Mouse (Mus musculus) intestine, embryonic 16.5 days (tissue): ENCODE results near the gene Itgb7. TPM values are rescaled to one million over a fixed set of nuclear protein-coding genes. Genes with fewer than 3 reads are reported as not detected.
A peak's percentile ranks its signal among the peaks of the same experiment; 100 is the strongest.

Source experiments
- ATAC-seq: fragments of 200-750 bp; cut with Nextera tagmentation; 2 replicates; pipeline ENCODE4 v1.8.0; 2017; ENCODE audit warnings: moderate TSS enrichment, moderate library complexity
- H3K27ac ChIP-seq: fragments of 300-500 bp; sonication (generic); 2 replicates; pipeline ENCODE4 v1.5.1; 2014; ENCODE audit warnings: mild to moderate bottlenecking, low read length
- H3K27me3 ChIP-seq: fragments of 300-500 bp; sonication (generic); replicated peaks from 2 replicates; pipeline ENCODE4 v1.6.1; 2014; ENCODE audit warnings: low read length, control low read depth, mixed read lengths; ENCODE audit not compliant: control insufficient read depth, insufficient read depth
- H3K36me3 ChIP-seq: fragments of 300-500 bp; sonication (generic); 2 replicates; pipeline ENCODE4 v1.6.1; 2014; ENCODE audit warnings: low read length, control low read depth; ENCODE audit not compliant: control insufficient read depth, insufficient read depth
- H3K4me1 ChIP-seq: fragments of 300-500 bp; sonication (generic); 2 replicates; pipeline ENCODE4 v1.6.1; 2014; ENCODE audit warnings: low read length, control low read depth, mixed read lengths; ENCODE audit not compliant: control insufficient read depth, insufficient read depth
- H3K4me2 ChIP-seq: fragments of 300-500 bp; sonication (generic); 2 replicates; pipeline ENCODE4 v1.6.1; 2014; ENCODE audit warnings: low read depth, low read length, control low read depth
- H3K4me3 ChIP-seq: fragments of 300-500 bp; sonication (generic); 2 replicates; pipeline ENCODE4 v1.5.1; 2014; ENCODE audit warnings: mild to moderate bottlenecking, low read length
- H3K9ac ChIP-seq: fragments of 300-500 bp; sonication (generic); 2 replicates; pipeline ENCODE4 v1.6.1; 2014; ENCODE audit warnings: low read depth, low read length
- H3K9me3 ChIP-seq: fragments of 300-500 bp; sonication (generic); 2 replicates; pipeline ENCODE4 v1.6.1; 2016; ENCODE audit warnings: low read length, control low read depth; ENCODE audit not compliant: control insufficient read depth
- WGBS: fragments of 180-500 bp; shearing (Covaris S2); extraction: QIAGEN DNeasy Blood & Tissue Kit; methylation state at CpG from one replicate; pipeline ENCODE4 v1.1.7; 2014; 5-methylcytosine and 5-hydroxymethylcytosine counted together
- polyA plus RNA-seq: library from polyadenylated mRNA; unstranded; fragments of >200 nt; fragmentation: Nextera tagmentation; extraction: Ambion mirVana; gene quantifications from 2 replicates; pipeline ENCODE4 v1.2.1, GENCODE M21; 2015

The Itgb7 gene
- polyA plus RNA-seq, 1 experiment from 2014 or later, result 10.3 TPM

DNA sequence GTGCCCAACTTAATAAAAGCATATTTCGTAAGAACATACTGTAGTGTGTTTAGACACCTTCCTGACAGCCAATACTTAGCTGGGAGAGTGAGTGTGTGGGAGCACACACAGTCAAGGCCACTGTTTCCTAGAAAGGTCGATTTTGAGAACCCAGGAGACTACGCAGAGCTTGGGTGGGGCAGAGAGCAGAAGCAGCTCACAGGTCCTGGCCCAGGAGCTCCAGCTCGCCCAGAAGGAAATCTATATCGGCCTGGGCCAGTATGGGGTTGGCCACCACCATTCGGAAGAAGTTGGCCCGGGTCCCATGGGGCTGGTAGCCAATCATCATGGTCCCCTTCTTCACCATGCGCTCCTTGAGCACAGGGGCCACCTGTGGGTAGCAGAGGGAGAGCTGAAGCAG lies 54.3 kb downstream of the Itgb7 start:
- no peaks in the 10 kb centered on the region for H3K27me3 ChIP-seq
- no peaks in the 10 kb centered on the region for H3K36me3 ChIP-seq
- peaks cover 3% of the 10 kb centered on the region for H3K4me1 ChIP-seq
- no peaks in the 10 kb centered on the region for H3K9me3 ChIP-seq
- H3K4me2 ChIP-seq, result no peak overlapping the region
- WGBS, result 85% methylated on average over 8 of the region's 8 CpGs
- no peak for ATAC-seq
- H3K9ac ChIP-seq, result no peak overlapping the region
- no peak overlapping the region for H3K4me3 ChIP-seq
- no peak overlapping the region for H3K27ac ChIP-seq

DNA sequence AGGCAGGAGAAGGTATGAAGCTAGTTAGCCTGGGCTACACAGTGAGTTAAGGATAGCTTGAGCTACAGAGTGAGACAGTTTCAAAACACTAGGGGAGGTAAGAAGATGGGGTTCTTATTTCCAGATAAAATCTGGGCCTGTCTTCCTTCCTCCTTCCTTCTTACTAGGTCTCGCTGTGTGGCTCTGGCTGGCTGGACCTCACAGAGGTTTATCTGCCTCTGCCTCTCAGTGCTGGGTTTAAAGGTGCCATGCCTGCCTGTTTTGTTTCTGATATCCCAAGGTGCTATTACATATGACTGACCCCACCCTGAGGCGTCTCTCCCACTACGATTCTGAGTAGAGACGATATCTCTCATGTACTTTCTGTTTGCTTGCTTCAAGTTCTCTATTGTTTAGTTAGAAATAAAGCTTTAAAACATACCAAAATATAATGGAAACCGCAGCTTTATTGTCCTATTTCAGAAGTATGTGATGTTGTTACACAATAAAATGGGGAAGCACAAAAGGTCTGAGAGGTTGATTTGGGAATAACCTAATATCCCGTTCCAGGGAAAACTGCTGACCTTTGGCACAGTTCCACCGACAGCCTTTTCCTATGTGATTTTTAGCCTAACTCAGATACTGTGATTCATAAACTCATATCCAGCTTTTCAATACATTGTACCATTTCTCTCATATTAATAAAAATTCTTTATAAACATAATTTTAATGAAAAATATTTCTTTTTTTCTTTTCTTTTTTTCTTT lies 55.0 kb downstream of the Itgb7 start:
- no peak overlapping the region for H3K4me3 ChIP-seq
- H3K9me3 ChIP-seq, result no peaks in the 10 kb centered on the region
- peaks cover 3% of the 10 kb centered on the region for H3K4me1 ChIP-seq
- H3K27ac ChIP-seq, result no peak overlapping the region
- H3K36me3 ChIP-seq, result no peaks in the 10 kb centered on the region
- H3K9ac ChIP-seq, result no peak overlapping the region
- no peak; the same call in 1 of the 2 replicates for ATAC-seq
- no peak overlapping the region for H3K4me2 ChIP-seq
- WGBS, result 76% methylated on average over 7 of the region's 7 CpGs
- H3K27me3 ChIP-seq, result no peaks in the 10 kb centered on the region

DNA sequence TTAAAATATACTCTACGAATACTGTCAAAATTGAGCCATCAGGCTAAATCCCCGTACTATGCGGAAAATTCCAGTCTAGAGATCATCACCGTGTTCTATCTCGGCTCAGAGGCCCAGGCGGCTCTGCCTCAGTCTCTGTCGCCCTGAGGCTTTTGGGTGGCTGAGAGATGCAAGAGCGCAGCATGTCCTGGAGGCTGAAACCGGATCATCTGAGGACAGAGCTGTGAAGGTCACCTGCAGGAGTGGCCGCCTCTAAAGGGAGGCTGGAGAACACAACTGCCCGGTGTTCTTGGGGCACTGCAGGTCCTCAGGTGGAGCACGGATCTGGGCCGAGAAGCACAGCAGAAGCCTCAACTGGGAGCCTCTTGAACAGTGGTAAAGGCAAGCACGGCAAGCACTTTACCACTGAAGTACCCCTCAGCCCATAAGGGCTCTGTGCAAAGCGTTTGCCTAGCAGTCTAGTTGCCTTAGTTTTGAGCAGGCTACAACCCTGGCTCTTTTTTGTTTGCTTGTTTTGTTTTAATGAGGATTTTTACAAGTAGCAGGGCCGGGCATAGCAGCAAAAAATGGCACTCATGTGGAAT lies 55.9 kb downstream of the Itgb7 start:
- no peaks in the 10 kb centered on the region for H3K27me3 ChIP-seq
- no peaks in the 10 kb centered on the region for H3K9me3 ChIP-seq
- H3K9ac ChIP-seq, result no peak overlapping the region
- H3K36me3 ChIP-seq, result no peaks in the 10 kb centered on the region
- H3K4me3 ChIP-seq, result no peak overlapping the region
- 87% methylated on average over 16 of the region's 16 CpGs for WGBS
- ATAC-seq, result no peak
- no peak overlapping the region for H3K27ac ChIP-seq
- H3K4me2 ChIP-seq, result no peak overlapping the region
- peaks cover 3% of the 10 kb centered on the region for H3K4me1 ChIP-seq

DNA sequence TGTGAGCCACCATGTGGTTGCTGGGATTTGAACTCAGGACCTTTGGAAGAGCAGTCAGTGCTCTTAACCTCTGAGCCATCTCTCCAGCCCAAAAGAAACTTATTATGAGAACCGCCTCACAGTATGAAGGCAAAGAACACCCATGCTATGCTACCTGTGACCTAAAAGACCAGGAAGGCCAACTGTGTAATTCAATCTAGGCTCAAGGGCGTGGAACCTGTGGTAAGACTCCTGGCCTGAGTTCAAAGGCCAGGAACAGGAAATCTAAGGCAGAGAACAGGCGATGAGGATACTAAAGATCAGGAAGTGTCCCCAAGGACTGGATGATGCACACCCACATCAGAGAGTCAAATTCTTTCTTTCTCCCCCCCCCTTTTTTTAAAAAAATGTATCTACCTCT lies 58.2 kb downstream of the Itgb7 start:
- H3K27ac ChIP-seq, result no peak overlapping the region
- no peak overlapping the region for H3K4me3 ChIP-seq
- H3K4me1 ChIP-seq, result peaks cover 2% of the 10 kb centered on the region
- no peak overlapping the region for H3K4me2 ChIP-seq
- H3K9ac ChIP-seq, result no peak overlapping the region
- ATAC-seq, result peak; percentile 32; the same call in 1 of the 2 replicates
- no peaks in the 10 kb centered on the region for H3K9me3 ChIP-seq
- no peaks in the 10 kb centered on the region for H3K36me3 ChIP-seq
- WGBS, result 79% methylated on average over 3 of the region's 3 CpGs
- no peaks in the 10 kb centered on the region for H3K27me3 ChIP-seq

DNA sequence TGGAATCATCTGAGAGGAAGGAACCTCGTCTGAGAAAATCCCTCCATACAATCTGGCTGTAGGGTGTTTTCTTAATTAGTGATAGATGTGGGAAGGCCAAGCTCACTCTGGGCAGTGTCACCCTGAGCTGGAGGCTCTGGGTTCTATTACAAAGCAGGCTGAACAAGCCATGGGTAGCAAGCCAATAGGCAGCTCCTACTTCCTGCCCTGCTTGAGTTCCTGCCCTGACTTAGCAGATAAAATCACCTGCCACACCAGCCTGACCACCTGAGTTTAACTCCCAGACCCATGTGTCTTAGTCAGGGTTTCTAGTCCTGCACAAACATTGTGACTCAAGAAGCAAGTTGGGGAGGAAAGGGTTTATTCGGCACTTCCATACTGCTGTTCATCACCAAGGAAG lies 62.7 kb downstream of the Itgb7 start:
- ATAC-seq, result no peak
- 51% methylated on average over 2 of the region's 2 CpGs for WGBS
- no peak overlapping the region for H3K4me3 ChIP-seq

DNA sequence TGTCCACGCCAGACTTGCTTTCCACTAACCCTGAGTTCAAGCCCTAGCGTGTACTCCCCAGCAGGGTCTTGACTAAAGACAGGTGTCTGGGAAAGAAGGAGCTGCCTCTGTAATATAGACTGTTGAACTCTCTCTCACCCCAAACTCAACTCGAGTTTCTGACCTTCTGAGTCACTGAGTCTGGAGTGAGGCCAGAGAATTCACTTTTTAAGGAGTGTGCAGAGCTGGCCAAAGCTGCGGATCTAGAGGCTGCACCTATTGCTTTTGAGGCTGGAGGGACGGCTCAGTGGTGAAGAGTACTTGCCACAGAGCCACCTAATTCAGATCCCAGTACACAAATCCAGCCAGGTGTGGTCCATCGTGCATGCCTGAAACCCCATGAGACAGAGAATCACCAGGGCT lies 64.1 kb downstream of the Itgb7 start:
- no peaks in the 10 kb centered on the region for H3K9me3 ChIP-seq
- no peak overlapping the region for H3K27ac ChIP-seq
- H3K4me2 ChIP-seq, result no peak overlapping the region
- H3K4me1 ChIP-seq, result peaks cover 4% of the 10 kb centered on the region; the same call in 1 of the 2 replicates
- no peaks in the 10 kb centered on the region for H3K27me3 ChIP-seq
- WGBS, result 46% methylated on average over 6 of the region's 6 CpGs
- H3K9ac ChIP-seq, result no peak overlapping the region
- ATAC-seq, result peak; percentile 58; the same call in 1 of the 2 replicates
- H3K4me3 ChIP-seq, result no peak overlapping the region
- H3K36me3 ChIP-seq, result no peaks in the 10 kb centered on the region

More for the DNA sequence above, 62.7 kb downstream of the Itgb7 start:
- Histone ChIP-seq H3K27me3 (no peaks in the 10 kb centered on the region), H3K4me1 (peaks cover 4% of the 10 kb centered on the region; the same call in 1 of the 2 replicates), H3K36me3 (no peaks in the 10 kb centered on the region), H3K9ac (no peak overlapping the region), H3K4me2 (no peak overlapping the region), H3K9me3 (no peaks in the 10 kb centered on the region), H3K27ac (no peak overlapping the region)

Other genes starting within 250 kb of the Itgb7 start
- gene Krt8, start 227.5 kb downstream of the Itgb7 start, polyA plus RNA-seq, result 1,017 and 1,065 TPM in 2 replicates
- gene Krt18, start 203.8 kb downstream of the Itgb7 start, polyA plus RNA-seq, result 353 and 370 TPM in 2 replicates
- gene Eif4b, start 158.2 kb downstream of the Itgb7 start, polyA plus RNA-seq, result 112 and 117 TPM in 2 replicates
- 26.4 and 28.6 TPM in 2 replicates for gene Tns2, start 131.5 kb downstream of the Itgb7 start, polyA plus RNA-seq
- 27.5 and 28.0 TPM in 2 replicates for gene Spryd3, start 95.7 kb downstream of the Itgb7 start, polyA plus RNA-seq
- gene Igfbp6, start 87.6 kb downstream of the Itgb7 start, polyA plus RNA-seq, result 11.8 and 11.9 TPM in 2 replicates
- gene Soat2, start 81.4 kb downstream of the Itgb7 start, polyA plus RNA-seq, result 25.0 and 31.2 TPM in 2 replicates
- 33.6 and 35.3 TPM in 2 replicates for gene Zfp740, start 28.7 kb downstream of the Itgb7 start, polyA plus RNA-seq
- 33.2 and 38.4 TPM in 2 replicates for gene Csad, start 27.2 kb downstream of the Itgb7 start, polyA plus RNA-seq
- gene Rarg, start 25.6 kb upstream of the Itgb7 start, polyA plus RNA-seq, result 13.6 and 14.7 TPM in 2 replicates
- gene Gm9918, start 38.6 kb upstream of the Itgb7 start, polyA plus RNA-seq, result 0.13 TPM in 1 of 2 replicates, not detected in the other
- gene Mfsd5, start 47.5 kb upstream of the Itgb7 start, polyA plus RNA-seq, result 74.2 and 77.6 TPM in 2 replicates
- 18.0 and 21.1 TPM in 2 replicates for gene Espl1, start 64.3 kb upstream of the Itgb7 start, polyA plus RNA-seq
- 280 and 283 TPM in 2 replicates for gene Pfdn5, start 94.2 kb upstream of the Itgb7 start, polyA plus RNA-seq
- gene Myg1, start 99.8 kb upstream of the Itgb7 start, polyA plus RNA-seq, result 75.3 and 80.9 TPM in 2 replicates
- gene Aaas, start 118.8 kb upstream of the Itgb7 start, polyA plus RNA-seq, result 50.6 and 59.1 TPM in 2 replicates
- 0.50 and 0.60 TPM in 2 replicates for gene Sp7, start 135.2 kb upstream of the Itgb7 start, polyA plus RNA-seq
- 6.8 and 7.2 TPM in 2 replicates for gene Sp1, start 174.2 kb upstream of the Itgb7 start, polyA plus RNA-seq
- gene Amhr2, start 213.4 kb upstream of the Itgb7 start, polyA plus RNA-seq, result 0.75 and 0.88 TPM in 2 replicates
- gene Prr13, start 227.1 kb upstream of the Itgb7 start, polyA plus RNA-seq, result 173 and 182 TPM in 2 replicates
- gene Pcbp2, start 238.6 kb upstream of the Itgb7 start, polyA plus RNA-seq, result 138 and 152 TPM in 2 replicates